Mouse (Mus musculus) intestine, postnatal 0 days (tissue): ENCODE results near the gene Ccdc97. TPM values are rescaled to one million over a fixed set of nuclear protein-coding genes. Genes with fewer than 3 reads are reported as not detected.

ENCODE experiments used
- ATAC-seq: fragments of 200-750 bp; cut with Nextera tagmentation; 2 replicates; pipeline ENCODE4 v1.8.0; 2017; ENCODE audit warnings: mild to moderate bottlenecking, moderate TSS enrichment, moderate library complexity
- H3K27ac ChIP-seq: fragments of 300-500 bp; sonication (generic); 2 replicates; pipeline ENCODE4 v1.5.1; 2014; ENCODE audit warnings: mild to moderate bottlenecking, low read depth, low read length, moderate library complexity
- H3K27me3 ChIP-seq: fragments of 300-500 bp; sonication (generic); replicated peaks from 2 replicates; pipeline ENCODE4 v1.6.1; 2014; ENCODE audit warnings: low read length, mixed read lengths; ENCODE audit not compliant: control insufficient read depth, insufficient read depth
- H3K36me3 ChIP-seq: fragments of 300-500 bp; sonication (generic); 2 replicates; pipeline ENCODE4 v1.6.1; 2014; ENCODE audit warnings: mild to moderate bottlenecking, moderate library complexity; ENCODE audit not compliant: control insufficient read depth, insufficient read depth
- H3K4me1 ChIP-seq: fragments of 300-500 bp; sonication (generic); replicated peaks from 2 replicates; pipeline ENCODE4 v1.6.1; 2014; ENCODE audit warnings: antibody characterized with exemption, low read length, mixed read lengths; ENCODE audit not compliant: control insufficient read depth, insufficient read depth
- H3K4me2 ChIP-seq: fragments of 300-500 bp; sonication (generic); replicated peaks from 2 replicates; pipeline ENCODE4 v1.6.1; 2014; ENCODE audit warnings: low read depth, mild to moderate bottlenecking, moderate library complexity
- H3K4me3 ChIP-seq: fragments of 300-500 bp; sonication (generic); 2 replicates; pipeline ENCODE4 v1.5.1; 2014; ENCODE audit warnings: low read depth, low read length
- H3K9ac ChIP-seq: fragments of 300-500 bp; sonication (generic); 2 replicates; pipeline ENCODE4 v1.6.1; 2014; ENCODE audit warnings: mild to moderate bottlenecking, low read depth, low read length
- H3K9me3 ChIP-seq: fragments of 300-500 bp; sonication (generic); 2 replicates; pipeline ENCODE4 v1.6.1; 2016; ENCODE audit warnings: mixed run types; ENCODE audit not compliant: control insufficient read depth
- CTCF ChIP-seq: sonication (generic); IDR thresholded peaks from 2 replicates; pipeline ENCODE4 v1.5.1; 2016; ENCODE audit warnings: low read depth, mild to moderate bottlenecking, control low read depth, antibody characterized with exemption, moderate library complexity
- WGBS: fragments of 180-500 bp; shearing (Covaris S2); extraction: QIAGEN DNeasy Blood & Tissue Kit; methylation state at CpG from one replicate; pipeline ENCODE4 v1.1.7; 2014; 5-methylcytosine and 5-hydroxymethylcytosine counted together
- polyA plus RNA-seq: library from polyadenylated mRNA; unstranded; fragments of >200 nt; fragmentation: Nextera tagmentation; extraction: Ambion mirVana; gene quantifications from 2 replicates; pipeline ENCODE4 v1.2.1, GENCODE M21; 2015

Ccdc97 gene
- polyA plus RNA-seq, 1 experiment from 2014 or later, result 16.5 TPM

DNA sequence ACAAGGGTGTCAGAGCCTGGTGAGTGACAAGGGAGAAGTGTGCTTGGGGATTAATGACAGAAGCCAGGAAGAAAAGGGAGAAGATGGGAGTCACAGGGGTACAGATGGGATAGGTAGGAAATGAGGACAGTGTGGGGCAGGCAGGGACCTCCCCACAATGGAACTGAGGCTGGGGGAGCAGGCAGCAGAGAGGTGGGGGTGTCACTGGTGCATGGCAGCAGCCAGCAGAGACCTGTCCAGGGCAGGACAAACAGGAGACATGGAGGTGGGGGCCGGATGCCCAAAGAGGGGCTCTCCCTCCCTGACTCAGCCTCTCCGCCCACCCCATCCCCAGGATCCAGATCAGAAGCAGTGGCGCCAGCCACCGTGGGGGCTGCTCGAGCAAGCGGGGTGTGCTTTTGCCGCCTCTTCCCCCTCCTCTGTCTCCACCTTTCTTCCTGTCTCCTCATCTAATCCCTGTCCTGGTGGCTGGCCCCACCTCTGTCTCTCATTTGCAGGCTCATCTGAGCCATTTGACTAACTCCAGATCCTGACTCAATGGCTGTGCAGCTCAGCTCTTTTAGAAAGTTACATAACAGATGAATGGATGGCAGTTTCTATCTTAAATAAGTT, 8.3 kb downstream of the Ccdc97 start:
- TF ChIP-seq CTCF, result no peak
- no peak for ATAC-seq
- Histone ChIP-seq H3K27ac (no peak overlapping the region), H3K4me1 (0 out of 2 replicates have a peak, but pooled peaks cover 6% of the 10 kb centered on the region), H3K4me2 (0 out of 2 replicates have a peak overlapping the region, but pooled peaks have one; percentile 1), H3K9me3 (no peaks in the 10 kb centered on the region), H3K36me3 (peaks cover 34% of the 10 kb centered on the region), H3K27me3 (no peaks in the 10 kb centered on the region), H3K4me3 (no peak overlapping the region), H3K9ac (peak overlapping the region; percentile 23; the same call in 1 of the 2 replicates)
- 3% methylated on average over 5 of the region's 7 CpGs for WGBS

DNA sequence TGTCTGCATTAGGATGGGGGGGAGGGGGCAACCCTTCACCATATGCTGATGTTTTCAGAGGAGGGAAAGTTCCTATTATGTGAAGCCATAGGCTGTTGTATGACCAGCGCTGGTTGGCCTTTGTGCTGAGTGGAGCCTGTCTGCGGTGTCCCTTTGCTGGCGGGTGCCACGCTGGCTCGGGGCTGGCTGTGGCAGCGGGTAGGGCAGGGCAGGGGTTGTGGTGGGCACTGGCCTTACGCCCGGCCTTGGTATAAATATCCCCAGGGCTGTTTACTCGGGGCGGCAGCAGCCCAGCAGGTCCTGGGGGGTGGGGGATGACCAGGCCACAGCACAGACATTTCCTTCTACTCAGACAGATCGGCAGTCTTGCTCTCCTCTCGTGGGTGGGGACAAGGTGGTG, 8.9 kb downstream of the Ccdc97 start:
- H3K4me1 ChIP-seq, result 0 out of 2 replicates have a peak, but pooled peaks cover 6% of the 10 kb centered on the region
- 19% methylated on average over 12 of the region's 12 CpGs for WGBS
- H3K4me2 ChIP-seq, result 0 out of 2 replicates have a peak overlapping the region, but pooled peaks have one; percentile 21
- no peaks in the 10 kb centered on the region for H3K27me3 ChIP-seq
- H3K4me3 ChIP-seq, result no peak overlapping the region
- peaks cover 28% of the 10 kb centered on the region for H3K36me3 ChIP-seq
- H3K9ac ChIP-seq, result peak overlapping the region; percentile 23; the same call in 1 of the 2 replicates
- no peak for TF ChIP-seq CTCF
- H3K9me3 ChIP-seq, result no peaks in the 10 kb centered on the region
- no peak for ATAC-seq
- H3K27ac ChIP-seq, result no peak overlapping the region

DNA sequence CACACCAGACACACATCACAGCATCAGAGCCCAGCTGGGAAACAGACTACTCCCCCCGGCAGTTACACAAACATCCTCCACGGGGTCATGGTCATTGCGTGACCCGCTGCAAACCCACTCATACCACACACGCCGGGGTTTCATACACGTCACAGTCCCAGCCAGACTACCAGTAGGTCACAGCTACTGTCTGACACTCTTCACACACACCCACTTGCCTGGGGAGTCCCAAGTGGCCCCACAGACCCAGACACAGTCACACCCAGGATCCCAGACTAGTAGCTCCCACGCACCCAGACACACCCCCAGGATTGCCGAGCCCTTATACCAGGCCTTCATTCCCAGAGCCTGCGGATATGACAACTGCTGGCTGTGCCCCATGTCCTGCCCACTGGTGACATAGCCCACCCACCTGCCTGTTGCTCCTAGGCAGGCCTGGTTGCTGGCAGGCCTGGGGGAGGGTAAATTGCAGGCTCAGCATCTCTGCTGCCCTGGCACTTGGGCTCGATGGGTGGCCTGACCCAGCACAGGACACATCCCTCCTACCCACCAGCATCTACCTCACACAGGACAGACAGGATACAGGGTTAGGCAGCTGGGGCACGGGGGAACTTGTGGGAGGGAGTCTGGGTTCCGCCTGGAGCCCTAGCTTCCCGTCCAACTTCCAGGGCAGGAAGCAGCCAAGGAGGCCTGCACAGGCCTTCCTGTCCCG, 11.2 kb downstream of the Ccdc97 start:
- Histone ChIP-seq H3K9ac (no peak overlapping the region), H3K27ac (peak overlapping the region; percentile 66), H3K9me3 (no peaks in the 10 kb centered on the region), H3K36me3 (peaks cover 5% of the 10 kb centered on the region), H3K4me1 (peaks cover 6% of the 10 kb centered on the region; the same call in 1 of the 2 replicates), H3K27me3 (no peaks in the 10 kb centered on the region), H3K4me3 (no peak overlapping the region), H3K4me2 (no peak overlapping the region)
- ATAC-seq, result no peak
- no peak for TF ChIP-seq CTCF
- 46% methylated on average over 15 of the region's 15 CpGs for WGBS

DNA sequence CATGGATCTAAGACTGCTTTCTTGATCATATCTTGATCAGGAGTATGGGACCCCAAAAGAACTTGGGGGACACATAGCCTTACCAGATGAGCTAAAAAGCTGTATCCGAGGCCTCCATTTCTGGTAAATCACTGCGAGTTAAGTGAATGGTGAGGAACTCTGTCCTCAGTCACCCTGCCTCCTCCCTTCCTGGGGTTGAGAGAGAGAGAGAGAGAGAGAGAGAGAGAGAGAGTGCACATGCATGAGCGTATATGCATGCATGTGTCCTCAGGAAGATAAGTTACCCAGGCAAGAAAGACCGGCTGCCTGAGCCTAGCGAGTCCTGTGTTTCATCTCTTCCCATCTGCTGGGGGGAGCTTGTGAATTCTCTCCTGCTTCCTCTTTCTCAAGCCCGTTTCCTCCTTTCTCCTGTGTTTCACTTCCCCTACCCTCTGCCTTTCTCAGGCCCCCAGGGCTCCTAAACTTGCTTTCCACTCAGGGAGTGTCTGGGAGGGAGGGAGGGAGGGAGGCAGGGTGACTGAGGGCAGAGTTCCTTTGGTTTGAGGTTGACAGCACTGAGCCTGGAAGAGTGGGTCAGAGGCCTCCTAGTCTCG, 12.2 kb downstream of the Ccdc97 start:
- Histone ChIP-seq H3K9me3 (no peaks in the 10 kb centered on the region), H3K4me1 (peaks cover 6% of the 10 kb centered on the region; the same call in 1 of the 2 replicates)

DNA sequence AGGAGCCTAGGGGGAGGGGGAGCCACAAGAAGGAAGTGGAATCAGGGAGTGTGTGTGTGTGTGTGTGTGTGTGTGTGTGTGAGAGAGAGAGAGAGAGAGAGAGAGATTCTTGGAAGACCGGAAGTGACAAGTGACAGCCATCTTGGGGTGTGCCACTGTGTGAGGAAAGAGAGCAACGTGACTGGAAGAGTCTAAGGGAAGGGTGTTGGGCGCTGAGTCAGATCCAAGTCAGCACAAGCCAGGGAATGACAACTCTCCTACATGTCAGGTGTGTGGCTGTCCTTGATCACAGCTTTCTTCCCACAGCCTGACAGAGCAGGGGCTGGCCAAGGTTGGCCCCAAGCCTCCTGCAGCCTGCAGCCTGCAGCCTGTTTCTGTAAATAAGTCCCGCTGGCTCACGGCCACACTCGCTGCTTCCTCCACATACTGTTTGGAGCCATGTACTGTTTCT, 13.1 kb downstream of the Ccdc97 start:
- peak; percentile 54 for ATAC-seq
- H3K27me3 ChIP-seq, result no peaks in the 10 kb centered on the region
- 44% methylated on average over 6 of the region's 6 CpGs for WGBS
- no peak overlapping the region for H3K4me3 ChIP-seq
- H3K4me1 ChIP-seq, result peaks cover 6% of the 10 kb centered on the region; the same call in 1 of the 2 replicates
- H3K4me2 ChIP-seq, result no peak overlapping the region
- H3K36me3 ChIP-seq, result no peaks in the 10 kb centered on the region
- H3K9me3 ChIP-seq, result no peaks in the 10 kb centered on the region
- TF ChIP-seq CTCF, result no peak
- 0 out of 2 replicates have a peak overlapping the region, but pooled peaks have one; percentile 15 for H3K27ac ChIP-seq
- H3K9ac ChIP-seq, result no peak overlapping the region

More for the DNA sequence above, 12.2 kb downstream of the Ccdc97 start:
- Histone ChIP-seq H3K27ac (no peak overlapping the region), H3K4me3 (no peak overlapping the region), H3K36me3 (no peaks in the 10 kb centered on the region), H3K27me3 (no peaks in the 10 kb centered on the region), H3K4me2 (no peak overlapping the region), H3K9ac (no peak overlapping the region)
- TF ChIP-seq CTCF, result no peak
- no peak for ATAC-seq
- 46% methylated on average over 7 of the region's 7 CpGs for WGBS

DNA sequence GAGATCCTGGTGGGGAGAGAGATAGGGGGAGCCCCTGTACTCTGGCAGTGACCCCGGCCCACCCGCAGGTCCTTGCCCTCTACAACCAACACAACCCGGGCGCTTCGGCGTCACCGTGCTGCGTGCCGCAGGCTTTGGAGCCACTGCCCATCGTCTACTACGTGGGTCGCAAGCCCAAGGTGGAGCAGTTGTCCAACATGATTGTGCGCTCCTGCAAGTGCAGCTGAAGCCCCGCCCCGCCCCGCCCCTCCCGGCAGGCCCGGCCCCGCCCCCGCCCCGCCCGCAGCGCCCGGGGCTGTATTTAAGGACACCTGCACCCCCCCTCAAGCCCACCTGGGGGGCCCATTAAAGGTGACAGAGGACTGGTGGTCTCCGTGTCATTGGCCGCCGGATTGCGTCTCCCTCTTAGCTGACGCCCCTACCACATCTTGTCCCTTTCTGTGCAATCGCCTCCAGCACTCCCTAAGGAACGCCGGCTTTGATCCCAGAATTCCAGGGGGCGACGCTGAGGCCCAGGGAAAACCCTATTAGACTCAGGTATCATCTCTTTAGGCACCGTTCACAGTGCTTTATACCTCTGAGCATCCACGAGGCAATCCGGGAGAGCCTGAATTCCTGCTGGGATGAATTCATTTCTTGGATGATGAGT, 14.0 kb downstream of the Ccdc97 start:
- Histone ChIP-seq H3K27me3 (no peaks in the 10 kb centered on the region), H3K9me3 (no peaks in the 10 kb centered on the region), H3K4me1 (no peaks in the 10 kb centered on the region; the same call in 1 of the 2 replicates), H3K36me3 (no peaks in the 10 kb centered on the region), H3K4me3 (peak overlapping the region; percentile 7; the same call in 1 of the 2 replicates), H3K4me2 (peak overlapping the region; percentile 59), H3K9ac (no peak overlapping the region), H3K27ac (no peak overlapping the region)
- 15% methylated on average over 37 of the region's 37 CpGs for WGBS
- no peak for TF ChIP-seq CTCF
- peak; percentile 42; the same call in 1 of the 2 replicates for ATAC-seq
